Comparison of ENCODE assay signal across 16 mouse cellular contexts in the genomic region with DNA sequence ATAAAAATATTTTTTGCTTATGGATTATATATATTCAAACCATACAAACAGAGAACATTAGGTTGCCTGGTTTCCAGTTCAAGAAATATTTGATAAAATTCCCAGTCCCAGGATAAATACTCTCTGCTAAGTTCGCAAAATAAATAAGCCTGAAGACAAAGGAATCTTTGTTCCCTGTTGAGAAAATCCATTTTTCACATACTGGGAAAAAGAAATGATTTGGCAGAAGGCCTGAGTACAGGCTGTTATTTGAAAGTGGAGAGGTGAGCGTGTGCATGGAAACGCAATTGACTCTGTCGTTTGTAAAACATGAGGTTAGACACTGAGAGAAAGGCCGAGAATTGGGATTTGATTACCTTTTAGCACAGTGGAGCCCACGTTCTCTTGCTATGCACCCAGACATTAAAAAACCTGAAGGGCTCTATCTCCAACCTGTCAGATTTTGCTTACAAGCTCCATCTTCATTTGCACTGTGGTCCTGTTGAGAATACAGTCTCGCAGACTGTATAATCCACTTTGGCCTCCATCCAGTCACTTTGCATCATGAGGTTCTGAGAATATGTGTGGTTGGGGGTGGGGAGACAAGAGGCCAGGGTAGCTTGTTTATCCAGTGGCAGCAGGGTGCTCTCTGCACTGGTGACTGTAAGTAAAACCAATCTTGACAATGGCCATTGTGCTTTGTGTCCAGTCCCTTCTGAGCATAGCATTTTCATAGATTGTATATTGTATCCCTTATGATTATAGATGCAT. TPM values are rescaled to one million over a fixed set of nuclear protein-coding genes. Genes with fewer than 3 reads are reported as not detected.
A peak's percentile ranks its signal among the peaks of the same experiment; 100 is the strongest.
DNase-seq lines count a peak whose midpoint lies in the region; ATAC-seq and TF ChIP-seq lines count a peak whose summit lies in the region.
"Had no signal": no experiment of that assay in that cellular context is flagged by ENCODE, and none has a peak within 500 bp of the region (broad histone marks: within the 10 kb centered on the region; RNA-seq: fewer than 3 reads in every experiment).

No protein-coding gene starts in this region.

- no peak for TF ChIP-seq CTCF in stomach, postnatal 0 days (IDR thresholded peaks at IDR 0.05; ENCODE audit: low read depth)

- H3K4me3 ChIP-seq in hindbrain, embryonic 13.5 days = no peak overlapping the region
- H3K4me3 ChIP-seq in hindbrain, embryonic 10.5 days = no peak overlapping the region
- H3K4me3 ChIP-seq in hindbrain, embryonic 14.5 days (replicated peaks; ENCODE audit: low read length) = no peak overlapping the region
- no peak overlapping the region for H3K4me3 ChIP-seq in stomach, postnatal 0 days (ENCODE audit: low read depth, low read length)
- H3K4me3 ChIP-seq: heart, embryonic 12.5 days; limb, embryonic 12.5 days; midbrain, embryonic 12.5 days had no signal

- no peak for TF ChIP-seq EP300 in stomach, postnatal 0 days (optimal IDR thresholded peaks at IDR 0.05)

- no peak for ATAC-seq in hindbrain, embryonic 13.5 days (ENCODE audit: low FRiP score)
- ATAC-seq in hindbrain, embryonic 14.5 days (ENCODE audit: low FRiP score) = peak; percentile 55; the same call in 1 of the 2 replicates
- ATAC-seq in stomach, postnatal 0 days (ENCODE audit: low FRiP score, low TSS enrichment) = no peak
- ATAC-seq: intestine, embryonic 16.5 days had no signal

- no peaks in the 10 kb centered on the region for H3K36me3 ChIP-seq in hindbrain, embryonic 13.5 days
- no peaks in the 10 kb centered on the region for H3K36me3 ChIP-seq in hindbrain, embryonic 10.5 days
- no peaks in the 10 kb centered on the region for H3K36me3 ChIP-seq in hindbrain, embryonic 14.5 days (replicated peaks; ENCODE audit: control insufficient read depth, insufficient read depth)
- no peaks in the 10 kb centered on the region for H3K36me3 ChIP-seq in stomach, postnatal 0 days (ENCODE audit: control insufficient read depth, insufficient read depth, low read length)
- H3K36me3 ChIP-seq: heart, embryonic 12.5 days; limb, embryonic 12.5 days; midbrain, embryonic 12.5 days had no signal

- peak overlapping the region; percentile 48; the same call in 1 of the 2 replicates for H3K27ac ChIP-seq in hindbrain, embryonic 13.5 days
- H3K27ac ChIP-seq in hindbrain, embryonic 10.5 days = no peak overlapping the region
- H3K27ac ChIP-seq in hindbrain, embryonic 14.5 days = 0 out of 2 replicates have a peak overlapping the region, but pooled peaks have one; percentile 9
- no peak overlapping the region for H3K27ac ChIP-seq in stomach, postnatal 0 days (replicated peaks)
- H3K27ac ChIP-seq: kidney, postnatal 0 days; limb, embryonic 12.5 days; liver, embryonic 14.5 days; midbrain, embryonic 12.5 days had no signal

- DNase-seq in hindbrain, embryonic 10.5 days (ENCODE audit: low spot score) = no peak
- peak; percentile 17 for DNase-seq in retina, postnatal 1 day
- DNase-seq in retina, embryonic 14.5 days (ENCODE audit: low spot score) = no peak
- peak; percentile 38 for DNase-seq in hindbrain, embryonic 14.5 days (ENCODE audit: low spot score)
- peak; percentile 14 for DNase-seq in stomach, postnatal 0 days (ENCODE audit: low spot score)
- DNase-seq in layer of hippocampus, adult 9-11 months = no peak
- DNase-seq: cerebellum, postnatal 14 days; gastrocnemius, postnatal 36 days; thymus, postnatal 4 days had no signal

- no peaks in the 10 kb centered on the region for H3K27me3 ChIP-seq in hindbrain, embryonic 13.5 days
- H3K27me3 ChIP-seq in hindbrain, embryonic 10.5 days (ENCODE audit: insufficient read depth, poor library complexity, severe bottlenecking) = peaks cover 5% of the 10 kb centered on the region; the same call in 1 of the 2 replicates
- no peaks in the 10 kb centered on the region for H3K27me3 ChIP-seq in hindbrain, embryonic 14.5 days (ENCODE audit: control insufficient read depth, insufficient read depth, low read length)
- no peaks in the 10 kb centered on the region for H3K27me3 ChIP-seq in stomach, postnatal 0 days (ENCODE audit: control insufficient read depth, insufficient read depth, low read length)
- H3K27me3 ChIP-seq: heart, embryonic 12.5 days; midbrain, embryonic 12.5 days had no signal

- H3K9me3 ChIP-seq in hindbrain, embryonic 13.5 days = no peaks in the 10 kb centered on the region
- H3K9me3 ChIP-seq in hindbrain, embryonic 10.5 days = no peaks in the 10 kb centered on the region
- H3K9me3 ChIP-seq in hindbrain, embryonic 14.5 days (ENCODE audit: control insufficient read depth, low read length) = no peaks in the 10 kb centered on the region
- no peaks in the 10 kb centered on the region for H3K9me3 ChIP-seq in stomach, postnatal 0 days (ENCODE audit: control insufficient read depth, low read length)
- H3K9me3 ChIP-seq: heart, embryonic 12.5 days; limb, embryonic 12.5 days; midbrain, embryonic 12.5 days had no signal

- 0 out of 2 replicates have a peak, but pooled peaks cover 3% of the 10 kb centered on the region for H3K4me1 ChIP-seq in hindbrain, embryonic 13.5 days (replicated peaks)
- H3K4me1 ChIP-seq in hindbrain, embryonic 10.5 days (replicated peaks) = no peaks in the 10 kb centered on the region
- no peaks in the 10 kb centered on the region for H3K4me1 ChIP-seq in hindbrain, embryonic 14.5 days (replicated peaks; ENCODE audit: control insufficient read depth, insufficient read depth, low read length)
- H3K4me1 ChIP-seq in stomach, postnatal 0 days (replicated peaks; ENCODE audit: control insufficient read depth, insufficient read depth) = no peaks in the 10 kb centered on the region
- H3K4me1 ChIP-seq: heart, embryonic 12.5 days; limb, embryonic 12.5 days; midbrain, embryonic 12.5 days had no signal

- no peak overlapping the region for H3K9ac ChIP-seq in hindbrain, embryonic 13.5 days
- H3K9ac ChIP-seq in hindbrain, embryonic 14.5 days = no peak overlapping the region
- no peak overlapping the region for H3K9ac ChIP-seq in stomach, postnatal 0 days (ENCODE audit: low read length)
- H3K9ac ChIP-seq: heart, embryonic 12.5 days; limb, embryonic 12.5 days; liver, embryonic 14.5 days; midbrain, embryonic 12.5 days had no signal

- WGBS in hindbrain, embryonic 13.5 days = 54% methylated on average over 7 of the region's 7 CpGs
- WGBS in hindbrain, embryonic 10.5 days = 71% methylated on average over 7 of the region's 7 CpGs
- WGBS in hindbrain, embryonic 14.5 days = 50% methylated on average over 7 of the region's 7 CpGs
- 38% methylated on average over 7 of the region's 7 CpGs for WGBS in stomach, postnatal 0 days

- H3K4me2 ChIP-seq in hindbrain, embryonic 13.5 days = no peak overlapping the region
- H3K4me2 ChIP-seq in hindbrain, embryonic 14.5 days (replicated peaks) = no peak overlapping the region
- H3K4me2 ChIP-seq in stomach, postnatal 0 days (replicated peaks; ENCODE audit: low read depth) = no peak overlapping the region
- H3K4me2 ChIP-seq: heart, embryonic 12.5 days; limb, embryonic 12.5 days; midbrain, embryonic 12.5 days had no signal

RNA-seq across cellular contexts. Expression of gene Nxf2, which starts 40.7 kb away (rescaled TPM):
- 0.22 and 0.38 TPM in 2 replicates for polyA plus RNA-seq in hindbrain, embryonic 13.5 days (2015; fragmentation: Nextera tagmentation; extraction: Ambion mirVana)
- polyA plus RNA-seq in hindbrain, embryonic 10.5 days (2016; fragmentation: Nextera tagmentation; extraction: Ambion mirVana) = 0.61 and 0.70 TPM in 2 replicates
- 0.37 and 0.52 TPM in 2 replicates for polyA plus RNA-seq in hindbrain, embryonic 14.5 days (2014; fragmentation: Nextera tagmentation; extraction: Ambion mirVana)
- 0.15 and 0.16 TPM in 2 replicates for polyA plus RNA-seq in stomach, postnatal 0 days (2015; fragmentation: Nextera tagmentation; extraction: Ambion mirVana)

Comparison
In these comparisons a context has a peak if more than half of its experiments do, and no peak if none do; other contexts are left out.
1. H3K27ac ChIP-seq: peak in hindbrain, embryonic 13.5 days (single experiment) and hindbrain, embryonic 14.5 days (single experiment); none in hindbrain, embryonic 10.5 days (single experiment) and stomach, postnatal 0 days (single experiment).
2. DNase-seq: peak in retina, postnatal 1 day (single experiment), hindbrain, embryonic 14.5 days (single experiment) and stomach, postnatal 0 days (single experiment); none in hindbrain, embryonic 10.5 days (single experiment), retina, embryonic 14.5 days (single experiment) and layer of hippocampus, adult 9-11 months (single experiment).